In genomic region chr10:68723568-68724360, GRCm38 (mm10) we compare ENCODE assay signal across 8 mouse cellular contexts. TPM values are rescaled to one million over a fixed set of nuclear protein-coding genes. Genes with fewer than 3 reads are reported as not detected.
DNase-seq lines count a peak whose midpoint lies in the region; ATAC-seq and TF ChIP-seq lines count a peak whose summit lies in the region.

Gene Tmem26, plus strand, starts transcription at chr10:68723646.

- H3K4me3 ChIP-seq in ES-Bruce4 (ENCODE audit: low read depth, low read length): peak within 1 kb of the TSS; percentile 53
- H3K4me3 ChIP-seq in liver, embryonic 16.5 days (ENCODE audit: low read depth, low read length): peak within 1 kb of the TSS; percentile 45

- no peaks in the 10 kb centered on the region; the same call in 1 of the 2 replicates for H3K27me3 ChIP-seq in ES-Bruce4 (ENCODE audit: control insufficient read depth, insufficient read depth, low read length, poor library complexity, severe bottlenecking)
- H3K27me3 ChIP-seq in liver, embryonic 16.5 days (ENCODE audit: control insufficient read depth, insufficient read depth, low read depth, low read length): peaks cover 5% of the 10 kb centered on the region; the same call in 1 of the 2 replicates

- WGBS in liver, embryonic 16.5 days (ENCODE audit: insufficient replicate concordance): 2% methylated on average over 32 of the region's 32 CpGs

- TF ChIP-seq CTCF in ES-Bruce4 (IDR thresholded peaks at IDR 0.05; ENCODE audit: low read depth, low read length): no peak

- H3K4me2 ChIP-seq in liver, embryonic 16.5 days (ENCODE audit: low read depth, low read length): peak within 1 kb of the TSS; percentile 58

- H3K9ac ChIP-seq in ES-Bruce4 (ENCODE audit: low read depth, poor library complexity, severe bottlenecking): no peak within 1 kb of the TSS
- no peak within 1 kb of the TSS for H3K9ac ChIP-seq in liver, embryonic 16.5 days (ENCODE audit: low read depth, low read length)

- no peak for TF ChIP-seq POLR2A in ES-Bruce4 (IDR thresholded peaks at IDR 0.05; ENCODE audit: insufficient read depth, low read length)

- H3K27ac ChIP-seq in ES-Bruce4 (ENCODE audit: insufficient read depth, low read length): no peak within 1 kb of the TSS
- no peak within 1 kb of the TSS for H3K27ac ChIP-seq in liver, embryonic 16.5 days (ENCODE audit: low read length)

- H3K36me3 ChIP-seq in ES-Bruce4 (ENCODE audit: control insufficient read depth, insufficient read depth, low read length, poor library complexity, severe bottlenecking): no peaks in the 10 kb centered on the region
- H3K36me3 ChIP-seq in liver, embryonic 16.5 days (ENCODE audit: control insufficient read depth, insufficient read depth): no peaks in the 10 kb centered on the region

- ATAC-seq in inflammation-experienced regulatory T-cells, adult 6 months: peak; percentile 25
- ATAC-seq in liver, embryonic 16.5 days (ENCODE audit: low read depth): peak; percentile 13; the same call in 1 of the 2 replicates
- peak; percentile 45; the same call in 1 of the 2 replicates for ATAC-seq in neutrophil, adult 5-6 weeks (ENCODE audit: extremely low read depth, insufficient number of reproducible peaks, low FRiP score, poor library complexity, severe bottlenecking)
- no peak for ATAC-seq in megakaryocyte-erythroid progenitor cell, adult 5-6 weeks (replicated peaks; ENCODE audit: low FRiP score, low TSS enrichment, poor library complexity, severe bottlenecking)

- peak; percentile 20 to 25 for DNase-seq in adrenal gland, postnatal 4 days (ENCODE audit: low spot score in 2 of 2)
- DNase-seq in gastrocnemius, postnatal 10 days: peak; percentile 25
- no peak for DNase-seq in cerebellum, postnatal 36 days

- H3K4me1 ChIP-seq in ES-Bruce4 (ENCODE audit: control insufficient read depth, insufficient read depth, low read length): no peaks in the 10 kb centered on the region
- no peaks in the 10 kb centered on the region for H3K4me1 ChIP-seq in liver, embryonic 16.5 days (ENCODE audit: control insufficient read depth, low read depth, low read length)

- no peaks in the 10 kb centered on the region for H3K9me3 ChIP-seq in ES-Bruce4 (replicated peaks; ENCODE audit: control insufficient read depth, insufficient read depth, low read length, poor library complexity, severe bottlenecking)
- H3K9me3 ChIP-seq in liver, embryonic 16.5 days (replicated peaks; ENCODE audit: control insufficient read depth, low read length): no peaks in the 10 kb centered on the region

- no peak for TF ChIP-seq EP300 in ES-Bruce4 (IDR thresholded peaks at IDR 0.05; ENCODE audit: insufficient read depth, low read depth, low read length)

RNA-seq across cellular contexts. Expression of gene Tmem26, which starts in this region (rescaled TPM):
- polyA plus RNA-seq in ES-Bruce4 (2011; ENCODE audit: insufficient read depth, insufficient read length, low read depth, missing spikeins): not detected in 2 replicates
- 10 to 100 TPM; 15.6 to 17.4 TPM for total RNA-seq in adrenal gland, postnatal 4 days (2021)
- 1 to 10 TPM; 1.9 to 3.3 TPM for total RNA-seq in gastrocnemius, postnatal 10 days (2021)
- polyA plus RNA-seq in inflammation-experienced regulatory T-cells, adult 6 months (2017; shearing (Covaris generic)): under 1 TPM; 0.59 to 0.91 (median 0.74) TPM
- polyA plus RNA-seq in liver, embryonic 16.5 days (2015; fragmentation: Nextera tagmentation; extraction: Ambion mirVana): 1.6 and 1.8 TPM in 2 replicates
- 2.2 and 3.6 TPM in 2 replicates for total RNA-seq in neutrophil, adult 5-6 weeks (2017)
- 0.46 TPM in 1 of 2 replicates, not detected in the other for total RNA-seq in megakaryocyte-erythroid progenitor cell, adult 5-6 weeks (2014; fragmentation: Nextera tagmentation)
- not detected in 2 replicates for total RNA-seq in megakaryocyte-erythroid progenitor cell, adult 5-6 weeks (2017)

Comparison
In these comparisons a context has a peak if more than half of its experiments do, and no peak if none do; other contexts are left out.
1. Peak in ATAC-seq in inflammation-experienced regulatory T-cells, adult 6 months; RNA of the gene not detected or under 1 TPM.
2. DNase-seq: peak in adrenal gland, postnatal 4 days (2 of 2) and gastrocnemius, postnatal 10 days (single experiment); none in cerebellum, postnatal 36 days (0 of 2).